Mouse (Mus musculus) liver, postnatal 0 days (tissue): ENCODE data around the gene Ube2j1.

Source experiments
- CTCF ChIP-seq: sonication (generic); IDR thresholded peaks from 2 replicates; pipeline ENCODE4 v1.5.1; 2016; ENCODE audit warnings: antibody characterized with exemption, low read depth
- EP300 ChIP-seq: IDR thresholded peaks from 2 replicates; pipeline ENCODE4 v1.6.1; 2016; ENCODE audit warnings: antibody characterized with exemption, low read depth, mild to moderate bottlenecking

DNA sequence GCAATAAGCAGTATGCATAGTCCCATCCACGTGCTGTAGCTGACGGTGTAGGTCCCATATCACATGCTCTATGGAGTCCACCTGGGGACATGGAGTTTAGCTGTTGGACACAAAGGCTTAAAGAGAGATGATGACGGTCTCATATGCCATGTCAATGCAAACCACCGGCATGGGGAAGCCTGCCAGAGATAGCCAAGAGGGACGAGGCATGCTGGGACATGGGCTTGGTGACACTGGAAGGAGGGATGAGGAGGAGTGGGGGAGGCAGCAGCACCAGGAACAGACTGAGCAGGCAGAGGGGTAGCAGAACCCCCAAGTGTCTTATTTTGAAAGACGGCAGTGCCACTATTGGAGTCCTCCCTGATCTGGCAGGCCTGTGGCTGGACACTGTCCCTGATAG lies 36.6 kb downstream of the Ube2j1 start:
- TF ChIP-seq CTCF (no peak), EP300 (no peak)
